ENCODE assay signal across 24 mouse cellular contexts in the genomic region with DNA sequence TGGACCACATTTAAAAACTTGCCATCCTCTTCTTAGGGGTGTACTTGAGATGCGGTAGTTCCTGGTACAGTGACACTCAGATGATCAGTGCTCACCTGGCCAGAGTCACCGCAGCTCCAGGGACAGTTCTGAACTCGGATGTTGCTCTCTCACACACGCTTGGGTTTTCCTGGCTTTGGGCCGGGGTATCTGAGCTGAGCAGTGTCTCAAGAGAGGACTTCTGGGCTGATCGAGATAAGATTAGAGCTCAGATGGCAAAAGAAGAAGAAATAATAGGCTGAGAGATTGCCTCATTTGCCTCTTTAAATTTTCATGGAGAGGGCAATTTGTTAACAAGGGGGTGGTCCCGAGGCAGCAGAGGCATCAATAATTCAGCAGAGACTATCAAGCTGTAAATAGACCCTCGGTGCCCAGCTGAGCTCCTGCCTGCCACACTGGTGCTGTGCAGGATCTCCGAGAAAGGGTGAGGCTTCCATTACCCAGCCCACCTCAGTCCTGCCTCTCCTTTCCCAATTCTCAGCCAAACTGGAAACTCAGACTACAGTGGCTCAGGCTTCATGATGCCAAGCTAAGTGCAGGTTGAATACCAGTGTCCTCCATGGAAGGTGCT.
A peak's percentile ranks its signal among the peaks of the same experiment; 100 is the strongest.
DNase-seq lines count a peak whose midpoint lies in the region; ATAC-seq and TF ChIP-seq lines count a peak whose summit lies in the region.
"Had no signal": no experiment of that assay in that cellular context is flagged by ENCODE, and none has a peak within 500 bp of the region (broad histone marks: within the 10 kb centered on the region; RNA-seq: fewer than 3 reads in every experiment).

No protein-coding gene starts in this region.

- no peak for DNase-seq in hindbrain, embryonic 10.5 days (ENCODE audit: low spot score)
- no peak for DNase-seq in hindbrain, postnatal 0 days (ENCODE audit: low spot score)
- DNase-seq in midbrain, embryonic 14.5 days, result peak; percentile 52
- DNase-seq in midbrain, postnatal 0 days (ENCODE audit: low spot score), result no peak
- no peak for DNase-seq in MEL (ENCODE audit: low read depth, low spot score)
- DNase-seq in gastrocnemius, postnatal 14 days, result no peak
- DNase-seq: cerebellum, adult 8-10 months; cerebellum, postnatal 25 days; forebrain, postnatal 0 days; heart, postnatal 36 days; kidney, postnatal 25 days; lung, embryonic 14.5 days; lung, postnatal 14 days; right cerebral cortex, postnatal 14 days; thymus, postnatal 4 days had no signal

- TF ChIP-seq RAD21 in MEL (IDR thresholded peaks at IDR 0.05; ENCODE audit: low read depth, low read length), result no peak

- no peaks in the 10 kb centered on the region for H3K27me3 ChIP-seq in hindbrain, embryonic 10.5 days (ENCODE audit: insufficient read depth, poor library complexity, severe bottlenecking)
- no peaks in the 10 kb centered on the region for H3K27me3 ChIP-seq in hindbrain, postnatal 0 days (ENCODE audit: insufficient read depth, low read length)
- H3K27me3 ChIP-seq in midbrain, embryonic 14.5 days (ENCODE audit: control insufficient read depth, insufficient read depth, low read length), result no peaks in the 10 kb centered on the region
- H3K27me3 ChIP-seq in midbrain, postnatal 0 days (ENCODE audit: insufficient read depth, low read length), result no peaks in the 10 kb centered on the region
- peaks cover 1 to 2% of the 10 kb centered on the region in 2 experiments; a peak in 2 of 4 replicates for H3K27me3 ChIP-seq in MEL (ENCODE audit: control insufficient read depth in 1 of 2, insufficient read depth in 2 of 2, low read length in 2 of 2)
- no peaks in the 10 kb centered on the region for H3K27me3 ChIP-seq in neural tube, embryonic 13.5 days
- H3K27me3 ChIP-seq: embryonic facial prominence, embryonic 15.5 days; forebrain, embryonic 12.5 days; limb, embryonic 12.5 days; liver, embryonic 15.5 days had no signal

- no peaks in the 10 kb centered on the region for H3K36me3 ChIP-seq in hindbrain, embryonic 10.5 days
- H3K36me3 ChIP-seq in hindbrain, postnatal 0 days (ENCODE audit: insufficient read depth, low read length), result no peaks in the 10 kb centered on the region
- no peaks in the 10 kb centered on the region for H3K36me3 ChIP-seq in midbrain, embryonic 14.5 days (ENCODE audit: control insufficient read depth, insufficient read depth, low read length)
- H3K36me3 ChIP-seq in midbrain, postnatal 0 days (ENCODE audit: insufficient read depth, low read length), result no peaks in the 10 kb centered on the region
- H3K36me3 ChIP-seq in MEL (ENCODE audit: control insufficient read depth in 1 of 2, insufficient read depth in 2 of 2, low read length in 2 of 2), result no peaks in the 10 kb centered on the region
- H3K36me3 ChIP-seq in neural tube, embryonic 13.5 days, result no peaks in the 10 kb centered on the region
- H3K36me3 ChIP-seq: embryonic facial prominence, embryonic 10.5 days; embryonic facial prominence, embryonic 15.5 days; forebrain, embryonic 12.5 days; heart, embryonic 10.5 days; limb, embryonic 12.5 days; liver, embryonic 15.5 days had no signal

- TF ChIP-seq POLR2A in MEL (IDR thresholded peaks at IDR 0.05; ENCODE audit: control insufficient read depth in 1 of 2, insufficient read depth in 1 of 2, low read depth in 1 of 2, low read length in 2 of 2, poor library complexity in 1 of 2), result no peak

- 77% methylated on average over 9 of the region's 9 CpGs for whole genome bisulfite sequencing in hindbrain, embryonic 10.5 days
- WGBS in hindbrain, postnatal 0 days, result 48% methylated on average over 9 of the region's 9 CpGs
- 35% methylated on average over 9 of the region's 9 CpGs for WGBS in midbrain, embryonic 14.5 days
- 41% methylated on average over 9 of the region's 9 CpGs for WGBS in midbrain, postnatal 0 days
- 25% methylated on average over 9 of the region's 9 CpGs for WGBS in neural tube, embryonic 13.5 days

- H3K4me1 ChIP-seq in hindbrain, embryonic 10.5 days (replicated peaks), result no peaks in the 10 kb centered on the region; the same call in 1 of the 2 replicates
- H3K4me1 ChIP-seq in hindbrain, postnatal 0 days (ENCODE audit: insufficient read depth, low read length), result no peaks in the 10 kb centered on the region
- H3K4me1 ChIP-seq in midbrain, embryonic 14.5 days (ENCODE audit: control insufficient read depth, insufficient read depth, low read length), result peaks cover 5% of the 10 kb centered on the region; the same call in 1 of the 2 replicates
- no peaks in the 10 kb centered on the region for H3K4me1 ChIP-seq in midbrain, postnatal 0 days (ENCODE audit: insufficient read depth, low read length)
- H3K4me1 ChIP-seq in MEL (ENCODE audit: control insufficient read depth in 1 of 2, insufficient read depth in 2 of 2, low read length in 2 of 2), result no peaks in the 10 kb centered on the region
- peaks cover 23% of the 10 kb centered on the region for H3K4me1 ChIP-seq in neural tube, embryonic 13.5 days (replicated peaks)
- H3K4me1 ChIP-seq: embryonic facial prominence, embryonic 10.5 days; embryonic facial prominence, embryonic 15.5 days; forebrain, embryonic 12.5 days; heart, embryonic 10.5 days; limb, embryonic 12.5 days; liver, embryonic 15.5 days had no signal

- H3K9ac ChIP-seq in hindbrain, postnatal 0 days (replicated peaks; ENCODE audit: low read length), result no peak overlapping the region
- H3K9ac ChIP-seq in midbrain, embryonic 14.5 days (replicated peaks; ENCODE audit: low read length), result no peak overlapping the region
- H3K9ac ChIP-seq in midbrain, postnatal 0 days (replicated peaks; ENCODE audit: low read length, poor library complexity, severe bottlenecking), result no peak overlapping the region
- H3K9ac ChIP-seq in MEL (ENCODE audit: control insufficient read depth, low read depth, low read length, poor library complexity, severe bottlenecking), result no peak overlapping the region
- H3K9ac ChIP-seq in neural tube, embryonic 13.5 days, result no peak overlapping the region
- H3K9ac ChIP-seq: embryonic facial prominence, embryonic 15.5 days; forebrain, embryonic 12.5 days; forebrain, postnatal 0 days; limb, embryonic 12.5 days; liver, embryonic 15.5 days; lung, embryonic 14.5 days had no signal

- TF ChIP-seq CTCF in hindbrain, postnatal 0 days (IDR thresholded peaks at IDR 0.05; ENCODE audit: low read depth), result no peak
- TF ChIP-seq CTCF in midbrain, postnatal 0 days (IDR thresholded peaks at IDR 0.05), result no peak
- TF ChIP-seq CTCF in MEL (IDR thresholded peaks at IDR 0.05 in 2 of 3, conservative IDR thresholded peaks at IDR 0.05 in 1 of 3; ENCODE audit: control insufficient read depth in 1 of 3, insufficient read depth in 1 of 3, low read depth in 2 of 3, low read length in 3 of 3, poor library complexity in 1 of 3, severe bottlenecking in 1 of 3), result no peak

- intact Hi-C loops in gastrocnemius, postnatal 14 days (cut with DNase I; ENCODE audit: low total_unique reads), result no loop called here

- no peaks in the 10 kb centered on the region for H3K9me3 ChIP-seq in hindbrain, embryonic 10.5 days
- H3K9me3 ChIP-seq in hindbrain, postnatal 0 days (ENCODE audit: low read length), result no peaks in the 10 kb centered on the region
- H3K9me3 ChIP-seq in midbrain, embryonic 14.5 days (ENCODE audit: control insufficient read depth, low read length), result no peaks in the 10 kb centered on the region
- no peaks in the 10 kb centered on the region for H3K9me3 ChIP-seq in midbrain, postnatal 0 days (ENCODE audit: low read length)
- H3K9me3 ChIP-seq in MEL (replicated peaks; ENCODE audit: insufficient read depth, low read length), result no peaks in the 10 kb centered on the region
- no peaks in the 10 kb centered on the region for H3K9me3 ChIP-seq in neural tube, embryonic 13.5 days
- H3K9me3 ChIP-seq: embryonic facial prominence, embryonic 10.5 days; embryonic facial prominence, embryonic 15.5 days; forebrain, embryonic 12.5 days; heart, embryonic 10.5 days; liver, embryonic 15.5 days had no signal

- H3K4me3 ChIP-seq in hindbrain, embryonic 10.5 days, result no peak overlapping the region
- no peak overlapping the region for H3K4me3 ChIP-seq in hindbrain, postnatal 0 days (ENCODE audit: low read length)
- no peak overlapping the region for H3K4me3 ChIP-seq in midbrain, embryonic 14.5 days (replicated peaks; ENCODE audit: low read depth, low read length)
- no peak overlapping the region for H3K4me3 ChIP-seq in midbrain, postnatal 0 days (ENCODE audit: low read depth, low read length)
- no peak overlapping the region for H3K4me3 ChIP-seq in MEL (ENCODE audit: control insufficient read depth in 1 of 2, insufficient read depth in 1 of 2, low read depth in 2 of 2, low read length in 2 of 2)
- no peak overlapping the region for H3K4me3 ChIP-seq in neural tube, embryonic 13.5 days
- H3K4me3 ChIP-seq: embryonic facial prominence, embryonic 10.5 days; embryonic facial prominence, embryonic 15.5 days; forebrain, embryonic 12.5 days; heart, embryonic 10.5 days; limb, embryonic 12.5 days; liver, embryonic 15.5 days; myocyte had no signal

- H3K27ac ChIP-seq in hindbrain, embryonic 10.5 days, result peak overlapping the region; percentile 30; the same call in 1 of the 2 replicates
- H3K27ac ChIP-seq in hindbrain, postnatal 0 days, result no peak overlapping the region
- H3K27ac ChIP-seq in midbrain, embryonic 14.5 days (replicated peaks; ENCODE audit: low read depth, low read length), result no peak overlapping the region
- no peak overlapping the region for H3K27ac ChIP-seq in midbrain, postnatal 0 days (ENCODE audit: low read depth, low read length)
- no peak overlapping the region for H3K27ac ChIP-seq in MEL (ENCODE audit: control insufficient read depth, low read depth, low read length)
- H3K27ac ChIP-seq in neural tube, embryonic 13.5 days (replicated peaks), result peak overlapping the region; percentile 46
- H3K27ac ChIP-seq: embryonic facial prominence, embryonic 10.5 days; embryonic facial prominence, embryonic 15.5 days; forebrain, embryonic 12.5 days; heart, embryonic 10.5 days; limb, embryonic 12.5 days; liver, embryonic 15.5 days had no signal

- TF ChIP-seq EP300 in MEL (IDR thresholded peaks at IDR 0.05; ENCODE audit: low read depth in 1 of 2, low read length in 2 of 2), result no peak

- H3K4me2 ChIP-seq in hindbrain, postnatal 0 days (ENCODE audit: low read depth, low read length), result no peak overlapping the region
- no peak overlapping the region for H3K4me2 ChIP-seq in midbrain, embryonic 14.5 days (ENCODE audit: low read length)
- no peak overlapping the region for H3K4me2 ChIP-seq in midbrain, postnatal 0 days (ENCODE audit: low read depth, low read length, poor library complexity, severe bottlenecking)
- H3K4me2 ChIP-seq in neural tube, embryonic 13.5 days, result no peak overlapping the region
- H3K4me2 ChIP-seq: embryonic facial prominence, embryonic 15.5 days; forebrain, embryonic 12.5 days; limb, embryonic 12.5 days; liver, embryonic 15.5 days; lung, embryonic 14.5 days had no signal

- H3K79me2 ChIP-seq in MEL (ENCODE audit: control insufficient read depth, insufficient read depth, low read length, poor library complexity), result no peaks in the 10 kb centered on the region

- no peak for ATAC-seq in hindbrain, postnatal 0 days
- no peak; the same call in 1 of the 2 replicates for ATAC-seq in midbrain, embryonic 14.5 days (ENCODE audit: low FRiP score, low TSS enrichment)
- no peak for ATAC-seq in midbrain, postnatal 0 days (ENCODE audit: low FRiP score)
- ATAC-seq in neural tube, embryonic 13.5 days (ENCODE audit: low read depth), result peak; percentile 76
- ATAC-seq: forebrain, postnatal 0 days; intestine, postnatal 0 days had no signal

TF ChIP-seq in MEL, 35 proteins besides CTCF, POLR2A, EP300 and RAD21 (continues in another document):
- 0 out of 2 replicates have a peak, but pooled peaks have one; percentile 7 for TF ChIP-seq TCF12 (IDR thresholded peaks at IDR 0.05; ENCODE audit: low read depth, low read length)

Comparison
In these comparisons a context has a peak if more than half of its experiments do, and no peak if none do; other contexts are left out.
1. H3K27ac ChIP-seq: peak in hindbrain, embryonic 10.5 days (single experiment) and neural tube, embryonic 13.5 days (single experiment); none in hindbrain, postnatal 0 days (single experiment), midbrain, embryonic 14.5 days (single experiment), midbrain, postnatal 0 days (single experiment) and MEL (single experiment).